Mouse (Mus musculus) intestine, embryonic 16.5 days (tissue): ENCODE measurements at regions not wholly inside any gene's neighbourhood (a gene's known extent, or its start where the extent isn't known, plus 50 kb on each side); places are given as distances from the start of the nearest gene placed in this dataset.

Experiments
- ATAC-seq: fragments of 200-750 bp; cut with Nextera tagmentation; 2 replicates; pipeline ENCODE4 v1.8.0; 2017; ENCODE audit warnings: moderate TSS enrichment, moderate library complexity
- H3K27ac ChIP-seq: fragments of 300-500 bp; sonication (generic); 2 replicates; pipeline ENCODE4 v1.5.1; 2014; ENCODE audit warnings: mild to moderate bottlenecking, low read length
- H3K27me3 ChIP-seq: fragments of 300-500 bp; sonication (generic); replicated peaks from 2 replicates; pipeline ENCODE4 v1.6.1; 2014; ENCODE audit warnings: low read length, control low read depth, mixed read lengths; ENCODE audit not compliant: control insufficient read depth, insufficient read depth
- H3K36me3 ChIP-seq: fragments of 300-500 bp; sonication (generic); 2 replicates; pipeline ENCODE4 v1.6.1; 2014; ENCODE audit warnings: low read length, control low read depth; ENCODE audit not compliant: control insufficient read depth, insufficient read depth
- H3K4me1 ChIP-seq: fragments of 300-500 bp; sonication (generic); 2 replicates; pipeline ENCODE4 v1.6.1; 2014; ENCODE audit warnings: low read length, control low read depth, mixed read lengths; ENCODE audit not compliant: control insufficient read depth, insufficient read depth
- H3K4me2 ChIP-seq: fragments of 300-500 bp; sonication (generic); 2 replicates; pipeline ENCODE4 v1.6.1; 2014; ENCODE audit warnings: low read depth, low read length, control low read depth
- H3K4me3 ChIP-seq: fragments of 300-500 bp; sonication (generic); 2 replicates; pipeline ENCODE4 v1.5.1; 2014; ENCODE audit warnings: mild to moderate bottlenecking, low read length
- H3K9ac ChIP-seq: fragments of 300-500 bp; sonication (generic); 2 replicates; pipeline ENCODE4 v1.6.1; 2014; ENCODE audit warnings: low read depth, low read length
- H3K9me3 ChIP-seq: fragments of 300-500 bp; sonication (generic); 2 replicates; pipeline ENCODE4 v1.6.1; 2016; ENCODE audit warnings: low read length, control low read depth; ENCODE audit not compliant: control insufficient read depth
- WGBS: fragments of 180-500 bp; shearing (Covaris S2); extraction: QIAGEN DNeasy Blood & Tissue Kit; methylation state at CpG from one replicate; pipeline ENCODE4 v1.1.7; 2014; 5-methylcytosine and 5-hydroxymethylcytosine counted together

- Histone ChIP-seq H3K4me2 (no peak overlapping the region), H3K4me1 (no peaks in the 10 kb centered on the region), H3K36me3 (no peaks in the 10 kb centered on the region), H3K9ac (no peak overlapping the region), H3K27ac (no peak overlapping the region), H3K9me3 (no peaks in the 10 kb centered on the region), H3K27me3 (no peaks in the 10 kb centered on the region), H3K4me3 (no peak overlapping the region)
- 72% methylated on average over 4 of the region's 4 CpGs for WGBS
- no peak for ATAC-seq
These were observed 255.6 kb upstream of the Tle4 start for GRCm38 (mm10) chr19:14853416-14853815.

- H3K27me3 ChIP-seq = no peaks in the 10 kb centered on the region
- H3K36me3 ChIP-seq = no peaks in the 10 kb centered on the region
- 68% methylated on average over 1 of the region's 1 CpGs for WGBS
- ATAC-seq = no peak
- H3K4me1 ChIP-seq = no peaks in the 10 kb centered on the region
- H3K9ac ChIP-seq = no peak overlapping the region
- H3K27ac ChIP-seq = no peak overlapping the region
- no peak overlapping the region for H3K4me2 ChIP-seq
- H3K4me3 ChIP-seq = no peak overlapping the region
- no peaks in the 10 kb centered on the region for H3K9me3 ChIP-seq
These were observed 251.7 kb upstream of the Tle4 start for GRCm38 (mm10) chr19:14849561-14849960.

- ATAC-seq = no peak
- no peaks in the 10 kb centered on the region for H3K36me3 ChIP-seq
- H3K9me3 ChIP-seq = no peaks in the 10 kb centered on the region
- no peak overlapping the region for H3K4me2 ChIP-seq
- H3K27me3 ChIP-seq = no peaks in the 10 kb centered on the region
- 45% methylated on average over 4 of the region's 4 CpGs for WGBS
- no peak overlapping the region for H3K4me3 ChIP-seq
- H3K27ac ChIP-seq = no peak overlapping the region
- no peaks in the 10 kb centered on the region for H3K4me1 ChIP-seq
- no peak overlapping the region for H3K9ac ChIP-seq
These were observed 249.3 kb upstream of the Tle4 start for GRCm38 (mm10) chr19:14847120-14847519.

GRCm38 (mm10) chr19:14835629-14836028, 237.8 kb upstream of the Tle4 start:
- no peaks in the 10 kb centered on the region for H3K4me1 ChIP-seq
- no peaks in the 10 kb centered on the region for H3K9me3 ChIP-seq
- no peak for ATAC-seq
- 74% methylated on average over 8 of the region's 8 CpGs for WGBS
- no peak overlapping the region for H3K27ac ChIP-seq
- H3K4me2 ChIP-seq = no peak overlapping the region
- no peaks in the 10 kb centered on the region for H3K36me3 ChIP-seq
- H3K4me3 ChIP-seq = no peak overlapping the region
- H3K9ac ChIP-seq = no peak overlapping the region
- no peaks in the 10 kb centered on the region for H3K27me3 ChIP-seq

- Histone ChIP-seq H3K9ac (no peak overlapping the region), H3K36me3 (no peaks in the 10 kb centered on the region), H3K9me3 (no peaks in the 10 kb centered on the region), H3K4me3 (no peak overlapping the region), H3K4me1 (no peaks in the 10 kb centered on the region), H3K4me2 (no peak overlapping the region), H3K27me3 (no peaks in the 10 kb centered on the region), H3K27ac (no peak overlapping the region)
- WGBS = 67% methylated on average over 3 of the region's 3 CpGs
- peak; percentile 79 for ATAC-seq
These were observed 218.5 kb upstream of the Tle4 start for GRCm38 (mm10) chr19:14816354-14816753.

DNA sequence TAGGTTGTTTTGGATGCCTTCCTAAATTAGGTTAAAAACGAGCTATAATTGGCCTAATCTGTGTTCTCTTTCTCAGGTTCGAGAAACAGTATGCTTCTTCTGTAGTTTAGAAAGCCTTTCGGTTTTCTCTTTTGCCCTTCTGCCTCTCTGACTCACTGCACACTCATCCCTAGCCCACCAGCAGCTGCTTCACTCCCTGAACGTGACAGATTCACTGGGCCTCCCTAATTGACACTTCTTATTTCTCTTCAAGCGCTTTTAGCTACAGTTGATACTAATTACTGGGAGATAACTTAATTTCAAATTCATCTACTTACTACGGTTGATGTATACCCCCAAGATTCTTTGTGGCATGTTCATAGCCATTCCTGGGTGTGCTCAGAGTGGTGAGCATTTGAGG, 208.9 kb upstream of the Tle4 start:
- Histone ChIP-seq H3K9me3 (no peaks in the 10 kb centered on the region), H3K27ac (no peak overlapping the region), H3K36me3 (no peaks in the 10 kb centered on the region), H3K4me2 (no peak overlapping the region), H3K9ac (no peak overlapping the region), H3K27me3 (no peaks in the 10 kb centered on the region; the same call in 1 of the 2 replicates), H3K4me3 (no peak overlapping the region), H3K4me1 (no peaks in the 10 kb centered on the region)
- 75% methylated on average over 6 of the region's 6 CpGs for whole genome bisulfite sequencing
- ATAC-seq = no peak

DNA sequence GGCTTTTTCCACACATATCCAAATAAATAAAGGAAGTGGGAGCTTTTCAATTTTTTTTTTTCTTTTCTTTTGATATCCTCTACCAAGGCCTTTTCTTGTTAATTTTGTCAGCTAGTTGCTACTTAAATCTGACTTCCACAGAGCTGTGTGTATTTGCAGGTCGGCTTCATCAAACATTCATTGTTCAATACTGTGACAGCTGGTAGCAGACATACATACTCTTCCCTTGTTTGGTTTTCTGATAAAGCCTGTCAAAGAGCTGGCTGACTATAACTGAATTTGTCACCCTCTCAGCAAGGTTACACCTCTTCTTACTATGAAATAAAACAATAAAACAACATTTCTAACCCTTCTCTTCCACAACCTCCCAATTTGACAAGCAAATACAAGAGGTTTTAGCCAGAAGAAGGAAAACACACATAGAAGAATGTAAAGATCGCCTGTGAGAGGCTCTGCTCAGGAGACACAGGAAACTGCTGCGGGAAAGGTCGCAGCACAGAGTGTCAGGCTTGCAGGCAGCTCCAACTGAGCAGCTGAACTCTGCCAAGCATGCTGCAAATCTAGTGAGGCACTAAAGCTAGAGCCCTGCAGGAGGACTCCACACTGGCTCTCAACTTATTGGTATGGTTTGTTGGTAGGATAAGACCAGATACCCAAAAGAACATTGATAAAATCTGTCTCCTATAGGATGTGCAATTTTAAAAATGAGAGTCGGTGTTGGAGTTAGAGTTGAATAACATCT, 205.2 kb upstream of the Tle4 start:
- H3K27ac ChIP-seq = no peak overlapping the region
- H3K27me3 ChIP-seq = no peaks in the 10 kb centered on the region; the same call in 1 of the 2 replicates
- H3K9me3 ChIP-seq = no peaks in the 10 kb centered on the region
- no peak overlapping the region for H3K9ac ChIP-seq
- H3K4me1 ChIP-seq = no peaks in the 10 kb centered on the region
- H3K36me3 ChIP-seq = no peaks in the 10 kb centered on the region
- no peak overlapping the region for H3K4me2 ChIP-seq
- 22% methylated on average over 5 of the region's 5 CpGs for WGBS
- ATAC-seq = no peak
- no peak overlapping the region for H3K4me3 ChIP-seq

DNA sequence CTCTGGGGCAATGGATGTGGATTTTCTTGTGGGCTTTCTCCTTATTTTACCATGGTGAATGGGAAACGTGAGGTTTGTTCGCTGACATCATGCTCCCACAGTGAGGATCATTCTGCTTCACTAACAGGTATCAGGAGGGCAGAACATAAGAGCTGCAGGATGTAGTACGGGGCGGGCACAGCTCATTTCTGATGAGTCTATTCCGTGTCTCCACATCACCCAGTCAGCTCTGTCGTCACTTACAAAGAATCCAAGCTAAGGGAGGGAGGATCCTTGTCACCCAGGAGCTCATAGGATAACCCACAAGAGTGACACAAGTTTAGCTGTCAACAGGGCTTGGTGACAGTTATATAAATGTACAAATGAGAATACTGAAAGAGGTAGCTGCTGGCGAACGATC, 203.8 kb upstream of the Tle4 start:
- Histone ChIP-seq H3K27me3 (no peaks in the 10 kb centered on the region; the same call in 1 of the 2 replicates), H3K9me3 (no peaks in the 10 kb centered on the region), H3K4me3 (no peak overlapping the region), H3K36me3 (no peaks in the 10 kb centered on the region), H3K27ac (no peak overlapping the region), H3K4me1 (no peaks in the 10 kb centered on the region), H3K4me2 (no peak overlapping the region), H3K9ac (no peak overlapping the region)
- ATAC-seq = no peak
- WGBS = 87% methylated on average over 8 of the region's 8 CpGs

- Histone ChIP-seq H3K4me3 (no peak overlapping the region), H3K4me1 (no peaks in the 10 kb centered on the region), H3K27ac (no peak overlapping the region), H3K9ac (no peak overlapping the region), H3K9me3 (no peaks in the 10 kb centered on the region), H3K4me2 (no peak overlapping the region), H3K27me3 (no peaks in the 10 kb centered on the region; the same call in 1 of the 2 replicates), H3K36me3 (no peaks in the 10 kb centered on the region)
- 62% methylated on average over 6 of the region's 6 CpGs for WGBS
- no peak for ATAC-seq
These were observed 201.2 kb upstream of the Tle4 start for GRCm38 (mm10) chr19:14799002-14799401.

GRCm38 (mm10) chr19:14798417-14798816, 200.6 kb upstream of the Tle4 start:
- no peak overlapping the region for H3K4me2 ChIP-seq
- no peaks in the 10 kb centered on the region for H3K9me3 ChIP-seq
- 61% methylated on average over 7 of the region's 7 CpGs for WGBS
- H3K4me3 ChIP-seq = no peak overlapping the region
- no peaks in the 10 kb centered on the region; the same call in 1 of the 2 replicates for H3K27me3 ChIP-seq
- no peak for ATAC-seq
- H3K36me3 ChIP-seq = no peaks in the 10 kb centered on the region
- no peak overlapping the region for H3K9ac ChIP-seq
- H3K4me1 ChIP-seq = no peaks in the 10 kb centered on the region
- H3K27ac ChIP-seq = no peak overlapping the region
